Mouse (Mus musculus) CD4-positive, CD25-positive, alpha-beta regulatory T cell, adult 2 months (primary cell): ENCODE results near the gene Tgm3.

Source experiments
- DNase-seq: peaks from one replicate; pipeline ENCODE4 v3.0.0-alpha.2; 2012; ENCODE audit warnings: low read depth, low spot score

Tgm3 gene

DNA sequence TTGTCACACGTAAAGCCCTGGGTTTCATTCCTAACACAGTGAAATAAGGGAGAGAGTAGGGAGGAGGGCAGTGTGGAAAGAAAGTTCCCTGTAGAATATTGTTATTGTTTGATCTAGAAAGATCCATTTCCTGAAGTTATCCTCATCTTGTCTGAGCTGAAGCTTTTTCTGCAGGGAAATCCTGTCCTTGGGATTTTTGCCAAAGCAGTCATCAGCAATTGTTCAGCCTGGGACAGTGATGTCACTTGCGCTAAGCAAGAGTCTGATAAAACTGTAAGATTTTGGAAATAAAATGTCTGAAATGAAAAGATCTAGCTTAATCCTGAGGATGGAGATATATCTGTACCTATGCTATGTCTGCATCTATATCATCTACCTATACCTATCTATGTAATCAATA, 58.2 kb downstream of the Tgm3 start:
- no peak for DNase-seq
